Mouse (Mus musculus): Measurements from ENCODE around the gene Eif4a1.
A peak's percentile ranks its signal among the peaks of the same experiment; 100 is the strongest.
"Not testable (repeated sequence)": the region's sequence is repeated elsewhere in the genome, so short reads cannot be mapped to it uniquely, and the experiment has no call there.

Eif4a1 gene

GRCm38 (mm10) chr11:69632284-69633089 is 39.7 kb downstream of the Eif4a1 start, which contains the start of gene Fxr2:
Gene Fxr2 (plus strand): TSS chr11:69632990.
- peak; percentile 100 for DNase-seq

GRCm38 (mm10) chr11:69629802-69630201 is 42.4 kb downstream of the Eif4a1 start:
- peak; percentile 31 to 35 for DNase-seq

- DNase-seq = peak; percentile 81 to 91
These were observed 43.9 kb downstream of the Eif4a1 start for GRCm38 (mm10) chr11:69628286-69628685.

DNA sequence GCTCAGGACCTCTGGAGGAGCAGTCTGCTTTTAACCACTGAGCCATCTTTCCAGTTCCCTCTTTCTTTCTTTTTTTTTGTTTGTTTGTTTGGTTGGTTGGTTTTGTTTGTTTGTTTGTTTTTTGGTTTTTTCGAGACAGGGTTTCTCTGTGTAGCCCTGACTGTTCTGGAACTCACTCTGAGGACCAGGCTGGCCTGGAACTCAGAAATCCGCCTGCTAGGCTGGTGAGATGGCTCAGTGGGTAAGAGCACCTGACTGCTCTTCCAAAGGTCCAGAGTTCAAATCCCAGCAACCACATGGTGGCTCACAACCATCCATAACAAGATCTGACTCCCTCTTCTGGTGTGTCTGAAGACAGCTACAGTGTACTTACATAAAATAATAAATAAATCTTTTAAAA is 47.9 kb downstream of the Eif4a1 start:
- DNase-seq = not testable (repeated sequence)

- no peak for DNase-seq
These were observed 49.2 kb downstream of the Eif4a1 start for GRCm38 (mm10) chr11:69623006-69623405.

GRCm38 (mm10) chr11:69622406-69622805 is 49.8 kb downstream of the Eif4a1 start:
- DNase-seq = peak in 1 of 2 experiments; percentile 41

- peak; percentile 63 to 77 for DNase-seq
These were observed 50.5 kb downstream of the Eif4a1 start, which contains the start of gene Sat2 for GRCm38 (mm10) chr11:69621571-69622268. Gene Sat2 (plus strand): TSS chr11:69622024.

DNA sequence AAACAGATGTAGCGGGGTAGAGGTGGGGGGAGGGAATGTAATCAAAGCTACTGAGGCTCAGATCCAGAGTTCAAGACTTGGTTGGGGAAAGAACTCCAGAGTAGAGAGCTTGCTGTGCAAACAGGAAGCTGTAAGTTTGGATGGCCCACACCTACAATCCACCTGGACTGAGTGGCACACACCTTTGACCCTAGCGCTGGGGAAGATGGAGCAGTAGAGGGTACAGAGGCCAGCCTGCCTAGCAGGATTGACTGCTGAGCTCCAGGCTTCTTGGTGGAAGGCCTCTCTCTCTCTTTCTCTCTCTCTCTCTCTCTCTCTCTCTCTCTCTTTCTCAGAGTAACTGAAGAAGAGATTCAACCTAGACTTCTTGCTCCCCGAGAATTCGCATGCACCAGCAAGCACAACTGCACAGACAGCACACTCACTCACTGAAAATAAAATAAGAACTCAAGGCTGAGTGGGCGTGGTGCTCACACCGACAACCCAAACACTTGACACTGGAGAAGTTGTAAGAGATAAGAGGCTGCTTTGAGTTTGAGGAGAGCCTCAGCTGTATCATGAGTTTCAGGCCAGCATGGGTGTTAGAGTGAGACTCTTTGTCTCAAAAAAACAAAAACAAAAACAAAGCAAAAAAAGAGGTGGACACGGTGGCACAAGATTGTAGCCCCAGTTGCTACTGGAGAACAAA is 51.7 kb downstream of the Eif4a1 start:
- no peak for DNase-seq

GRCm38 (mm10) chr11:69617805-69618204 is 54.4 kb downstream of the Eif4a1 start, which contains the start of gene Shbg:
Gene Shbg (minus strand): TSS chr11:69617905.
- no peak for DNase-seq

All from kidney, postnatal 36 days (tissue).